Mouse (Mus musculus): ENCODE data around the gene Kirrel. TPM values are rescaled to one million over a fixed set of nuclear protein-coding genes. Genes with fewer than 3 reads are reported as not detected.

Gene Kirrel
- polyA plus RNA-seq, 1 experiment from 2014 or later = 7.7 TPM

- ATAC-seq (ENCODE audit: low FRiP score) = no peak
- no peaks in the 10 kb centered on the region for H3K4me1 ChIP-seq (replicated peaks)
- H3K4me3 ChIP-seq = no peak overlapping the region
- no peak overlapping the region for H3K27ac ChIP-seq
- no peaks in the 10 kb centered on the region for H3K9me3 ChIP-seq
- H3K4me2 ChIP-seq = no peak overlapping the region
- 85% methylated on average over 1 of the region's 1 CpGs for WGBS
- H3K36me3 ChIP-seq = no peaks in the 10 kb centered on the region
- no peaks in the 10 kb centered on the region for H3K27me3 ChIP-seq
- no peak overlapping the region for H3K9ac ChIP-seq
These were observed 120.6 kb downstream of the Kirrel start for GRCm38 (mm10) chr3:87053939-87054338.

GRCm38 (mm10) chr3:87047801-87048200 is 126.7 kb downstream of the Kirrel start:
- 84% methylated on average over 5 of the region's 5 CpGs for WGBS
- Histone ChIP-seq H3K4me2 (no peak overlapping the region), H3K4me3 (no peak overlapping the region), H3K9ac (no peak overlapping the region), H3K27me3 (no peaks in the 10 kb centered on the region), H3K4me1 (replicated peaks) (0 out of 2 replicates have a peak, but pooled peaks cover 6% of the 10 kb centered on the region), H3K9me3 (no peaks in the 10 kb centered on the region), H3K36me3 (no peaks in the 10 kb centered on the region), H3K27ac (no peak overlapping the region)
- ATAC-seq (ENCODE audit: low FRiP score) = no peak

GRCm38 (mm10) chr3:87041733-87042132 is 132.8 kb downstream of the Kirrel start:
- no peak overlapping the region for H3K4me3 ChIP-seq
- H3K27ac ChIP-seq = no peak overlapping the region
- ATAC-seq (ENCODE audit: low FRiP score) = no peak
- whole genome bisulfite sequencing = 80% methylated on average over 2 of the region's 2 CpGs
- H3K36me3 ChIP-seq = no peaks in the 10 kb centered on the region
- H3K9me3 ChIP-seq = no peaks in the 10 kb centered on the region
- H3K4me1 ChIP-seq (replicated peaks) = no peaks in the 10 kb centered on the region
- H3K27me3 ChIP-seq = no peaks in the 10 kb centered on the region
- no peak overlapping the region for H3K9ac ChIP-seq
- no peak overlapping the region for H3K4me2 ChIP-seq

GRCm38 (mm10) chr3:87038500-87038899 is 136.0 kb downstream of the Kirrel start:
- Histone ChIP-seq H3K9ac (no peak overlapping the region), H3K9me3 (no peaks in the 10 kb centered on the region), H3K36me3 (no peaks in the 10 kb centered on the region), H3K4me1 (replicated peaks) (no peaks in the 10 kb centered on the region), H3K4me3 (no peak overlapping the region), H3K27ac (no peak overlapping the region), H3K27me3 (no peaks in the 10 kb centered on the region), H3K4me2 (no peak overlapping the region)
- WGBS = 91% methylated on average over 6 of the region's 6 CpGs
- ATAC-seq (ENCODE audit: low FRiP score) = no peak

- no peaks in the 10 kb centered on the region for H3K9me3 ChIP-seq
- no peak overlapping the region for H3K27ac ChIP-seq
- no peak overlapping the region for H3K4me3 ChIP-seq
These were observed 140.5 kb downstream of the Kirrel start for GRCm38 (mm10) chr3:87034061-87034460.

GRCm38 (mm10) chr3:87033357-87033756 is 141.2 kb downstream of the Kirrel start:
- H3K27me3 ChIP-seq = no peaks in the 10 kb centered on the region
- no peaks in the 10 kb centered on the region for H3K36me3 ChIP-seq
- H3K27ac ChIP-seq = no peak overlapping the region
- H3K9me3 ChIP-seq = no peaks in the 10 kb centered on the region
- no peaks in the 10 kb centered on the region for H3K4me1 ChIP-seq (replicated peaks)
- H3K4me3 ChIP-seq = no peak overlapping the region
- no peak overlapping the region for H3K4me2 ChIP-seq
- WGBS = 28% methylated on average over 8 of the region's 8 CpGs
- peak; percentile 24; the same call in 1 of the 2 replicates for ATAC-seq (ENCODE audit: low FRiP score)
- no peak overlapping the region for H3K9ac ChIP-seq

More at GRCm38 (mm10) chr3:87034061-87034460, 140.5 kb downstream of the Kirrel start:
- no peak overlapping the region for H3K4me2 ChIP-seq
- no peak overlapping the region for H3K9ac ChIP-seq
- no peak for ATAC-seq (ENCODE audit: low FRiP score)
- no peaks in the 10 kb centered on the region for H3K4me1 ChIP-seq (replicated peaks)
- H3K36me3 ChIP-seq = no peaks in the 10 kb centered on the region
- WGBS = 97% methylated on average over 3 of the region's 4 CpGs
- no peaks in the 10 kb centered on the region for H3K27me3 ChIP-seq

GRCm38 (mm10) chr3:87030855-87031254 is 143.7 kb downstream of the Kirrel start:
- no peak overlapping the region for H3K27ac ChIP-seq
- H3K4me3 ChIP-seq = no peak overlapping the region
- peak; percentile 59; the same call in 1 of the 2 replicates for ATAC-seq (ENCODE audit: low FRiP score)
- 24% methylated on average over 6 of the region's 6 CpGs for WGBS
- H3K4me2 ChIP-seq = no peak overlapping the region
- H3K9ac ChIP-seq = no peak overlapping the region
- no peaks in the 10 kb centered on the region for H3K4me1 ChIP-seq (replicated peaks)
- no peaks in the 10 kb centered on the region for H3K9me3 ChIP-seq
- no peaks in the 10 kb centered on the region for H3K27me3 ChIP-seq
- no peaks in the 10 kb centered on the region for H3K36me3 ChIP-seq

Other genes with a start within 250 kb of the Kirrel start
- 87.1 and 87.8 TPM in 2 replicates for gene Cd1d1, start 175.3 kb downstream of the Kirrel start, polyA plus RNA-seq (2015; fragmentation: Nextera tagmentation; extraction: Ambion mirVana)
- gene Fcrls, start 89.0 kb upstream of the Kirrel start, polyA plus RNA-seq (2015; fragmentation: Nextera tagmentation; extraction: Ambion mirVana) = 11.6 and 13.6 TPM in 2 replicates
- gene Cd5l, start 183.1 kb upstream of the Kirrel start, polyA plus RNA-seq (2015; fragmentation: Nextera tagmentation; extraction: Ambion mirVana) = 0.09 TPM in 1 of 2 replicates, not detected in the other
- 0.23 and 0.26 TPM in 2 replicates for gene Fcrl1, start 201.6 kb upstream of the Kirrel start, polyA plus RNA-seq (2015; fragmentation: Nextera tagmentation; extraction: Ambion mirVana)

All from hindbrain, embryonic 13.5 days (tissue).